Mouse (Mus musculus): ENCODE measurements around the gene Myb. TPM values are rescaled to one million over a fixed set of nuclear protein-coding genes. Genes with fewer than 3 reads are reported as not detected.
"Not testable (repeated sequence)": the region's sequence is repeated elsewhere in the genome, so short reads cannot be mapped to it uniquely, and the experiment has no call there.

The Myb gene
- polyA plus RNA-seq, 1 experiment from 2014 or later: 7.1 TPM

- peaks cover 9% of the 10 kb centered on the region; the same call in 1 of the 2 replicates for H3K27me3 ChIP-seq (ENCODE audit: control insufficient read depth, insufficient read depth, low read length)
- no peaks in the 10 kb centered on the region for H3K36me3 ChIP-seq (replicated peaks; ENCODE audit: control insufficient read depth, insufficient read depth, low read depth, low read length)
- peaks cover 4% of the 10 kb centered on the region for H3K4me1 ChIP-seq (ENCODE audit: control insufficient read depth, insufficient read depth, low read length)
- H3K9ac ChIP-seq (replicated peaks; ENCODE audit: low read length): no peak overlapping the region
- no peak overlapping the region for H3K27ac ChIP-seq (replicated peaks; ENCODE audit: low read depth, low read length)
- 77% methylated on average over 5 of the region's 5 CpGs for WGBS
- DNase-seq (ENCODE audit: low spot score): no peak
- H3K4me3 ChIP-seq (ENCODE audit: low read depth, low read length): no peak overlapping the region
- H3K4me2 ChIP-seq (ENCODE audit: low read depth, low read length): no peak overlapping the region
- H3K9me3 ChIP-seq (replicated peaks; ENCODE audit: control insufficient read depth, low read length): no peaks in the 10 kb centered on the region
- no peak for ATAC-seq (replicated peaks; ENCODE audit: insufficient number of reproducible peaks, low FRiP score, low TSS enrichment, low read depth)
Observed at GRCm38 (mm10) chr10:21156953-21157499, 3.8 kb downstream of the Myb start.

- 94% methylated on average over 3 of the region's 3 CpGs for WGBS
- no peak for DNase-seq (ENCODE audit: low spot score)
Observed at GRCm38 (mm10) chr10:21156416-21156815, 4.4 kb downstream of the Myb start.

GRCm38 (mm10) chr10:21154927-21155326 lies 5.9 kb downstream of the Myb start:
- Histone ChIP-seq H3K27me3 (ENCODE audit: control insufficient read depth, insufficient read depth, low read length) (peaks cover 9% of the 10 kb centered on the region; the same call in 1 of the 2 replicates), H3K4me3 (ENCODE audit: low read depth, low read length) (no peak overlapping the region), H3K36me3 (replicated peaks; ENCODE audit: control insufficient read depth, insufficient read depth, low read depth, low read length) (no peaks in the 10 kb centered on the region), H3K4me1 (ENCODE audit: control insufficient read depth, insufficient read depth, low read length) (peaks cover 4% of the 10 kb centered on the region), H3K9ac (replicated peaks; ENCODE audit: low read length) (no peak overlapping the region), H3K9me3 (replicated peaks; ENCODE audit: control insufficient read depth, low read length) (no peaks in the 10 kb centered on the region), H3K27ac (replicated peaks; ENCODE audit: low read depth, low read length) (no peak overlapping the region), H3K4me2 (ENCODE audit: low read depth, low read length) (no peak overlapping the region)
- ATAC-seq (replicated peaks; ENCODE audit: insufficient number of reproducible peaks, low FRiP score, low TSS enrichment, low read depth): no peak
- WGBS: 89% methylated on average over 3 of the region's 3 CpGs
- no peak for DNase-seq (ENCODE audit: low spot score)

More at GRCm38 (mm10) chr10:21156416-21156815, 4.4 kb downstream of the Myb start:
- Histone ChIP-seq H3K27ac (replicated peaks; ENCODE audit: low read depth, low read length) (no peak overlapping the region), H3K4me1 (ENCODE audit: control insufficient read depth, insufficient read depth, low read length) (peaks cover 4% of the 10 kb centered on the region), H3K4me2 (ENCODE audit: low read depth, low read length) (no peak overlapping the region), H3K27me3 (ENCODE audit: control insufficient read depth, insufficient read depth, low read length) (peaks cover 9% of the 10 kb centered on the region; the same call in 1 of the 2 replicates), H3K36me3 (replicated peaks; ENCODE audit: control insufficient read depth, insufficient read depth, low read depth, low read length) (no peaks in the 10 kb centered on the region), H3K4me3 (ENCODE audit: low read depth, low read length) (no peak overlapping the region), H3K9ac (replicated peaks; ENCODE audit: low read length) (no peak overlapping the region), H3K9me3 (replicated peaks; ENCODE audit: control insufficient read depth, low read length) (no peaks in the 10 kb centered on the region)
- no peak for ATAC-seq (replicated peaks; ENCODE audit: insufficient number of reproducible peaks, low FRiP score, low TSS enrichment, low read depth)

GRCm38 (mm10) chr10:21153433-21153832 lies 7.4 kb downstream of the Myb start:
- Histone ChIP-seq H3K9me3 (replicated peaks; ENCODE audit: control insufficient read depth, low read length) (no peaks in the 10 kb centered on the region), H3K4me2 (ENCODE audit: low read depth, low read length) (no peak overlapping the region), H3K4me3 (ENCODE audit: low read depth, low read length) (no peak overlapping the region), H3K4me1 (ENCODE audit: control insufficient read depth, insufficient read depth, low read length) (no peaks in the 10 kb centered on the region), H3K36me3 (replicated peaks; ENCODE audit: control insufficient read depth, insufficient read depth, low read depth, low read length) (no peaks in the 10 kb centered on the region), H3K27ac (replicated peaks; ENCODE audit: low read depth, low read length) (no peak overlapping the region), H3K27me3 (ENCODE audit: control insufficient read depth, insufficient read depth, low read length) (peaks cover 2% of the 10 kb centered on the region; the same call in 1 of the 2 replicates), H3K9ac (replicated peaks; ENCODE audit: low read length) (no peak overlapping the region)
- no peak for DNase-seq (ENCODE audit: low spot score)
- 79% methylated on average over 4 of the region's 4 CpGs for WGBS
- no peak for ATAC-seq (replicated peaks; ENCODE audit: insufficient number of reproducible peaks, low FRiP score, low TSS enrichment, low read depth)

- H3K4me3 ChIP-seq (ENCODE audit: low read depth, low read length): no peak overlapping the region
- no peaks in the 10 kb centered on the region for H3K36me3 ChIP-seq (replicated peaks; ENCODE audit: control insufficient read depth, insufficient read depth, low read depth, low read length)
- no peak for ATAC-seq (replicated peaks; ENCODE audit: insufficient number of reproducible peaks, low FRiP score, low TSS enrichment, low read depth)
Observed at GRCm38 (mm10) chr10:21152812-21153211, 8.0 kb downstream of the Myb start.

GRCm38 (mm10) chr10:21151320-21151719 lies 9.5 kb downstream of the Myb start:
- Histone ChIP-seq H3K27me3 (ENCODE audit: control insufficient read depth, insufficient read depth, low read length) (no peaks in the 10 kb centered on the region), H3K4me3 (ENCODE audit: low read depth, low read length) (no peak overlapping the region), H3K36me3 (replicated peaks; ENCODE audit: control insufficient read depth, insufficient read depth, low read depth, low read length) (no peaks in the 10 kb centered on the region), H3K9me3 (replicated peaks; ENCODE audit: control insufficient read depth, low read length) (no peaks in the 10 kb centered on the region), H3K4me2 (ENCODE audit: low read depth, low read length) (no peak overlapping the region), H3K9ac (replicated peaks; ENCODE audit: low read length) (no peak overlapping the region), H3K4me1 (ENCODE audit: control insufficient read depth, insufficient read depth, low read length) (no peaks in the 10 kb centered on the region), H3K27ac (replicated peaks; ENCODE audit: low read depth, low read length) (no peak overlapping the region)
- DNase-seq (ENCODE audit: low spot score) (no peak), ATAC-seq (replicated peaks; ENCODE audit: insufficient number of reproducible peaks, low FRiP score, low TSS enrichment, low read depth) (no peak)

More at GRCm38 (mm10) chr10:21152812-21153211, 8.0 kb downstream of the Myb start:
- Histone ChIP-seq H3K27me3 (ENCODE audit: control insufficient read depth, insufficient read depth, low read length) (no peaks in the 10 kb centered on the region), H3K4me2 (ENCODE audit: low read depth, low read length) (no peak overlapping the region), H3K9ac (replicated peaks; ENCODE audit: low read length) (no peak overlapping the region), H3K27ac (replicated peaks; ENCODE audit: low read depth, low read length) (no peak overlapping the region), H3K4me1 (ENCODE audit: control insufficient read depth, insufficient read depth, low read length) (no peaks in the 10 kb centered on the region), H3K9me3 (replicated peaks; ENCODE audit: control insufficient read depth, low read length) (no peaks in the 10 kb centered on the region)
- no peak for DNase-seq (ENCODE audit: low spot score)
- WGBS: 92% methylated on average over 5 of the region's 5 CpGs

- not testable (repeated sequence) for H3K27me3 ChIP-seq (ENCODE audit: control insufficient read depth, insufficient read depth, low read length); H3K27ac ChIP-seq (replicated peaks; ENCODE audit: low read depth, low read length); H3K36me3 ChIP-seq (replicated peaks; ENCODE audit: control insufficient read depth, insufficient read depth, low read depth, low read length); DNase-seq (ENCODE audit: low spot score); H3K9me3 ChIP-seq (replicated peaks; ENCODE audit: control insufficient read depth, low read length); H3K4me3 ChIP-seq (ENCODE audit: low read depth, low read length); H3K9ac ChIP-seq (replicated peaks; ENCODE audit: low read length); H3K4me1 ChIP-seq (ENCODE audit: control insufficient read depth, insufficient read depth, low read length); ATAC-seq (replicated peaks; ENCODE audit: insufficient number of reproducible peaks, low FRiP score, low TSS enrichment, low read depth); H3K4me2 ChIP-seq (ENCODE audit: low read depth, low read length)
- WGBS: 88% methylated on average over 6 of the region's 6 CpGs
Observed at GRCm38 (mm10) chr10:21149945-21150344, 10.8 kb downstream of the Myb start.

GRCm38 (mm10) chr10:21146719-21147118 lies 14.1 kb downstream of the Myb start:
- DNase-seq (ENCODE audit: low spot score): no peak
- WGBS: 95% methylated on average over 1 of the region's 1 CpGs

More at GRCm38 (mm10) chr10:21146719-21147118, 14.1 kb downstream of the Myb start:
- no peak overlapping the region for H3K27ac ChIP-seq (replicated peaks; ENCODE audit: low read depth, low read length)
- H3K4me2 ChIP-seq (ENCODE audit: low read depth, low read length): no peak overlapping the region
- ATAC-seq (replicated peaks; ENCODE audit: insufficient number of reproducible peaks, low FRiP score, low TSS enrichment, low read depth): no peak
- H3K4me3 ChIP-seq (ENCODE audit: low read depth, low read length): no peak overlapping the region
- no peaks in the 10 kb centered on the region for H3K36me3 ChIP-seq (replicated peaks; ENCODE audit: control insufficient read depth, insufficient read depth, low read depth, low read length)
- H3K9ac ChIP-seq (replicated peaks; ENCODE audit: low read length): no peak overlapping the region
- H3K27me3 ChIP-seq (ENCODE audit: control insufficient read depth, insufficient read depth, low read length): no peaks in the 10 kb centered on the region
- H3K9me3 ChIP-seq (replicated peaks; ENCODE audit: control insufficient read depth, low read length): no peaks in the 10 kb centered on the region
- no peaks in the 10 kb centered on the region for H3K4me1 ChIP-seq (ENCODE audit: control insufficient read depth, insufficient read depth, low read length)
